Mouse (Mus musculus) CH12.LX (cell line): ENCODE results near the gene Olfr1413. TPM values are rescaled to one million over a fixed set of nuclear protein-coding genes. Genes with fewer than 3 reads are reported as not detected.

Experiments
- DNase-seq: peaks from one replicate; pipeline ENCODE4 v3.0.0-alpha.2; 2013; ENCODE audit errors: extremely low read depth
- H3K27ac ChIP-seq: 2 replicates; pipeline ENCODE4 v1.5.1; 2012; ENCODE audit warnings: low read depth, mild to moderate bottlenecking, control low read depth, moderate library complexity; ENCODE audit not compliant: insufficient read depth
- H3K27me3 ChIP-seq: replicated peaks from 2 replicates; pipeline ENCODE3; 2012; ENCODE audit warnings: inconsistent platforms
- H3K36me3 ChIP-seq, 2 experiments: replicated peaks in 1 of 2; 2 replicates each; pipeline versions ENCODE3 to v1.6.1; 2012; ENCODE audit warnings: inconsistent platforms in 1 of 2, low read length in 1 of 2, mild to moderate bottlenecking in 1 of 2, mixed read lengths in 1 of 2, moderate library complexity in 1 of 2; ENCODE audit not compliant: control insufficient read depth in 1 of 2, insufficient read depth in 1 of 2
- H3K4me1 ChIP-seq, 2 experiments: 2 replicates each; pipeline ENCODE4 v1.6.1; 2012; ENCODE audit warnings: inconsistent platforms in 1 of 2, moderate library complexity in 1 of 2; ENCODE audit not compliant: insufficient read depth in 2 of 2, control insufficient read depth in 1 of 2
- H3K4me2 ChIP-seq: 2 replicates; pipeline ENCODE4 v1.6.1; 2012; ENCODE audit warnings: low read depth, mild to moderate bottlenecking, control low read depth; ENCODE audit not compliant: poor library complexity, insufficient read depth, severe bottlenecking
- H3K4me3 ChIP-seq, 3 experiments: fragments of 150-350 bp in 1 of 3; sonication (generic) in 1 of 3; replicated peaks in 1 of 3; 2 replicates each; pipeline versions ENCODE3 to v1.5.1; 2011 to 2012; ENCODE audit warnings: low read depth in 2 of 3, low read length in 2 of 3, mild to moderate bottlenecking in 2 of 3, moderate library complexity in 2 of 3, control low read depth in 1 of 3, improper control_type of control experiment in 1 of 3, inconsistent platforms in 1 of 3, mixed read lengths in 1 of 3; ENCODE audit not compliant: poor library complexity in 1 of 3
- H3K79me2 ChIP-seq: replicated peaks from 2 replicates; pipeline ENCODE4 v1.6.1; 2012; ENCODE audit warnings: mild to moderate bottlenecking, moderate library complexity; ENCODE audit not compliant: control insufficient read depth, poor library complexity, insufficient read depth, severe bottlenecking; ENCODE audit errors: extremely low read depth
- H3K9ac ChIP-seq: 2 replicates; pipeline ENCODE4 v1.6.1; 2012; ENCODE audit warnings: low read depth, mild to moderate bottlenecking, control low read depth, moderate library complexity; ENCODE audit not compliant: insufficient read depth
- H3K9me3 ChIP-seq: replicated peaks from 2 replicates; pipeline ENCODE3; 2012; ENCODE audit warnings: low read length, inconsistent platforms, mixed read lengths
- ELF1 ChIP-seq: IDR thresholded peaks from 2 replicates; pipeline ENCODE4 v1.6.1; 2014; ENCODE audit warnings: low read depth, mild to moderate bottlenecking, inconsistent platforms, low read length, improper control_type of control experiment
- EP300 ChIP-seq: IDR thresholded peaks from 2 replicates; pipeline ENCODE4 v1.6.1; 2011; ENCODE audit warnings: low read length, improper control_type of control experiment
- ETS1 ChIP-seq: conservative IDR thresholded peaks from 2 replicates; pipeline ENCODE4 v1.6.1; 2012; ENCODE audit warnings: low read depth, mild to moderate bottlenecking, inconsistent platforms, low read length, improper control_type of control experiment, moderate library complexity
- JUN ChIP-seq: IDR thresholded peaks from 2 replicates; pipeline ENCODE4 v1.6.1; 2011; ENCODE audit warnings: low read depth, mild to moderate bottlenecking, low read length, improper control_type of control experiment, moderate library complexity; ENCODE audit not compliant: insufficient read depth
- KAT2A ChIP-seq: IDR thresholded peaks from 2 replicates; pipeline ENCODE4 v1.6.1; 2012; ENCODE audit warnings: low read length, improper control_type of control experiment, inconsistent platforms; ENCODE audit not compliant: insufficient replicate concordance
- MAZ ChIP-seq: IDR thresholded peaks from 2 replicates; pipeline ENCODE4 v1.6.1; 2012; ENCODE audit warnings: low read depth, mild to moderate bottlenecking, inconsistent platforms, low read length, improper control_type of control experiment, moderate library complexity
- POLR2A ChIP-seq: IDR thresholded peaks from 2 replicates; pipeline ENCODE4 v1.6.1; 2011; ENCODE audit warnings: low read depth, mild to moderate bottlenecking, improper control_type of control experiment, low read length
- POLR2AphosphoS2 ChIP-seq: IDR thresholded peaks from 2 replicates; pipeline ENCODE4 v1.6.1; 2011; ENCODE audit warnings: low read depth, low read length, improper control_type of control experiment
- RAD21 ChIP-seq: IDR thresholded peaks from 2 replicates; pipeline ENCODE4 v1.6.1; 2011; ENCODE audit warnings: low read depth, mild to moderate bottlenecking, low read length, improper control_type of control experiment, moderate library complexity
- SMC3 ChIP-seq: IDR thresholded peaks from 2 replicates; pipeline ENCODE4 v1.6.1; 2011; ENCODE audit warnings: low read depth, low read length, improper control_type of control experiment
- UBTF ChIP-seq: IDR thresholded peaks from 2 replicates; pipeline ENCODE4 v1.6.1; 2012; ENCODE audit warnings: low read depth, mild to moderate bottlenecking, inconsistent platforms, low read length, improper control_type of control experiment, moderate library complexity
- ZMIZ1 ChIP-seq: IDR thresholded peaks from 2 replicates; pipeline ENCODE4 v1.6.1; 2012; ENCODE audit warnings: low read depth, mild to moderate bottlenecking, inconsistent platforms, low read length, improper control_type of control experiment
- dilution Hi-C: fragments of 300-500 bp; cut with MboI; formaldehyde crosslinking; loops from 2 replicates; pipeline ENCODE4 v1.14.3; 2020; ENCODE audit warnings: low sequenced_read_pairs; ENCODE audit not compliant: extremely low pct_unique_long_range_greater_than_20kb, extremely low pct_ligation_motif_present
- in situ Hi-C: fragments of 300-500 bp; cut with MboI; formaldehyde crosslinking; loops from 3 replicates; pipeline ENCODE4 v1.14.3; 2019; ENCODE audit warnings: low sequenced_read_pairs, low pct_ligation_motif_present, low pct_unique_long_range_greater_than_20kb, mixed read lengths
- polyA plus RNA-seq: library from polyadenylated mRNA; unstranded; fragments of >175 nt; gene quantifications from 2 replicates; pipeline ENCODE4 v1.2.1, GENCODE M21; 2012; ENCODE audit warnings: low read depth; ENCODE audit not compliant: insufficient read length
- total RNA-seq, 2 experiments: library from RNA; depleted of rRNA; stranded (reverse); fragments of 300-350 nt in 1 of 2; fragments of >200 nt in 1 of 2; gene quantifications; 2 replicates each; pipeline ENCODE4 v1.2.3; 2012 to 2014

Gene Olfr1413
- total and polyA plus RNA-seq, 3 experiments, result not detected

DNA sequence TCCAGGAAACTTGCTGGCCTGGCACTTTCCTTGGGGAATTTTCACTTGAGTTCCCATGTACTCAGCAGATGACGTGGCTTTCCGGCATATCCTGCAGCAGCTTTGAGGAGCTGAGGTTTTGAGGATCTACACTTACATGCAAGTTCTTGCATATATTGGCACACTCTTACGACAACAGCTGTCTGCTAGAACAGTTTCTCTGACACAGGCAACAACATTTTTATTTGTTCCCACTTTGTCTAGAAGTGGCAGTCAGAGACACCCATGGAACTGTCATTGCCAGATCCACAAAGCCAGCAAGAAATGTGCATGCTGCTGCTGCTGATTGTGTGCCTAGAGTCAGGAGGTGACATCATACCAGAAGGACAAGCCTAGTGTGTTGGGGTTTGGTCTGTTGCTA lies 47.4 kb upstream of the Olfr1413 start:
- H3K9ac ChIP-seq, result no peak overlapping the region
- H3K27me3 ChIP-seq, result peaks cover 58% of the 10 kb centered on the region
- H3K27ac ChIP-seq, result no peak overlapping the region
- H3K79me2 ChIP-seq, result no peaks in the 10 kb centered on the region
- no peaks in the 10 kb centered on the region for H3K4me1 ChIP-seq
- no peaks in the 10 kb centered on the region for H3K36me3 ChIP-seq
- no peak for DNase-seq
- no peaks in the 10 kb centered on the region for H3K9me3 ChIP-seq
- H3K4me3 ChIP-seq, result no peak overlapping the region
- no peak for TF ChIP-seq JUN
- TF ChIP-seq KAT2A, result no peak
- TF ChIP-seq ZMIZ1, result no peak
- no peak for TF ChIP-seq POLR2A
- no peak for TF ChIP-seq ETS1
- TF ChIP-seq, all 38 proteins: peak for 0
- in situ Hi-C loops (no loop called here), dilution Hi-C loops (no loop called here)
- H3K4me2 ChIP-seq, result no peak overlapping the region

DNA sequence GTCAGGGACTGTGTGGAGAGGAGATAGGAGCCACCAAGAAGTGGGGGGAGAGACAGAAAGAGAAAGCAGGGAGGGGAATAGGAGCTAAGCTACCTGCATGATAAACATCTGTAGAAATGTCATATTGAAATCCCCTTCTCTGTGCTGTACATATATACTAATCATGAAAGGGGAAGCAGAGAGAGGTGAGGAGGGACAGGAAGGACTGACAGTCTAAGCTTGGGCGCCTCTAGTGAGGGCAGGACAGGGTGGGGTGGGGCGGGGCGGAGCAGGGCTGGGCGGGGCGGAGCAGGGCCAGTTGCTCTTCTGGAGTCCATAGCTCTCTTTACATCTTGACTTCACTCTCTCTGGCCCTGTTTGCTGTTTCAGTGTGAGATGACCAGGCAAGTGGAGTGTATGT lies 34.1 kb upstream of the Olfr1413 start:
- Histone ChIP-seq H3K36me3 (no peaks in the 10 kb centered on the region), H3K9ac (no peak overlapping the region), H3K9me3 (no peaks in the 10 kb centered on the region), H3K4me3 (no peak overlapping the region), H3K79me2 (no peaks in the 10 kb centered on the region), H3K27me3 (peaks cover 22% of the 10 kb centered on the region), H3K4me1 (peaks cover 7 to 21% of the 10 kb centered on the region in 2 experiments; a peak in 3 of 4 replicates), H3K27ac (no peak overlapping the region), H3K4me2 (peak overlapping the region; percentile 84)
- in situ Hi-C loops (no loop called here), dilution Hi-C loops (no loop called here)
- DNase-seq, result peak; percentile 71
- 0 out of 2 replicates have a peak, but pooled peaks have one; percentile 55 for TF ChIP-seq MAZ
- peak; percentile 39; the same call in 1 of the 2 replicates for TF ChIP-seq EP300
- no peak for TF ChIP-seq POLR2AphosphoS2
- TF ChIP-seq ELF1, result 0 out of 2 replicates have a peak, but pooled peaks have one; percentile 38
- no peak for TF ChIP-seq UBTF
- no peak for TF ChIP-seq SMC3

DNA sequence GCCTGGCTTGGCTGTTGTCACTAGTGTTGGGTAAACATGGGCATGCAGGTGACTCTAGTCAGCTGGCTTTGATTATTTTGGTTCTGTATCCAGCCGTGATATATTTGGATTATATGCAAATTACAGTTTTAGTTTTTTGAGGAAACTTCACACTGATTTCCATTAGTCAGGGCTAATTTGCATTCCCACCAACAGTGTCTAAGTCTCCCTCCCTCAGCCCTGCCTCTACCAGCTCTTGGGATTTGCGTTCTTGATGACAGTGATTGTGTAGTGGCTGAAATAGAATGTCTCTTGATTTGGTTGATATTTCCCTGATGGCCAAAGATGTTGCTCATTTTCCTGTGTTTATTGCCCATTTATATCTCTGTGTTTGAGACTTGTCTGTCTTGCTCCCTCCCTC lies 32.1 kb upstream of the Olfr1413 start:
- no peaks in the 10 kb centered on the region for H3K79me2 ChIP-seq
- H3K27me3 ChIP-seq, result peaks cover 18% of the 10 kb centered on the region
- no peak overlapping the region for H3K4me3 ChIP-seq
- H3K36me3 ChIP-seq, result no peaks in the 10 kb centered on the region
- peak; percentile 31 for DNase-seq
- no peak overlapping the region for H3K27ac ChIP-seq
- H3K9me3 ChIP-seq, result no peaks in the 10 kb centered on the region
- dilution Hi-C loops, result no loop called here
- no peak overlapping the region; the same call in 1 of the 2 replicates for H3K4me2 ChIP-seq
- no peak for TF ChIP-seq RAD21
- peaks cover 7 to 21% of the 10 kb centered on the region in 2 experiments; a peak in 3 of 4 replicates for H3K4me1 ChIP-seq
- H3K9ac ChIP-seq, result no peak overlapping the region
- in situ Hi-C loops, result no loop called here
